Mouse (Mus musculus): ENCODE results near the gene Cdhr4. TPM values are rescaled to one million over a fixed set of nuclear protein-coding genes. Genes with fewer than 3 reads are reported as not detected.
"Not testable (repeated sequence)": the region's sequence is repeated elsewhere in the genome, so short reads cannot be mapped to it uniquely, and the experiment has no call there.

Cdhr4 gene
- total and polyA plus RNA-seq, 2 experiments from 2014 or later, result 0.91 to 1.2 TPM

DNA sequence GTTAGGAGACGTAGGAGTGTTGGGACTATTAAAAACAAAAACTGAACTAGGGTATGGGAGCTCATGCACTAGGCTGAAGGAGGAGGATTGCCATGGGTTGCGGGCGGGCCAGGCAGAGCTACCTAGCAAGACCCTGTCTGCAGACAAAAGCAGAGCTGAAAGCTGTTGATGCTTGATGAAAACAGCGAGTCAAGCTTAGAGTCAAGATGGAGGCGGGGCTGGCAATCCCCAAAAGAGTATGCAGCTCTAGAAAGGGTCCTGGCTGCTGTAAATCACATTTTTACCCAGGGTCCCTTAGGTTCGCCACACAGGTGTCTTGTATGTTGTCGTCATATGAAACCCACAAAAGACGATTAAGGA, 11.2 kb downstream of the Cdhr4 start:
- Histone ChIP-seq H3K9ac (replicated peaks; ENCODE audit: low read length) (peak overlapping the region; percentile 97), H3K27me3 (ENCODE audit: insufficient read depth, low read length) (no peaks in the 10 kb centered on the region), H3K36me3 (ENCODE audit: insufficient read depth, low read length) (no peaks in the 10 kb centered on the region), H3K9me3 (ENCODE audit: low read length) (no peaks in the 10 kb centered on the region), H3K4me1 (ENCODE audit: insufficient read depth, low read length) (peaks cover 21% of the 10 kb centered on the region), H3K27ac (peak overlapping the region; percentile 99), H3K4me3 (ENCODE audit: low read length) (peak overlapping the region; percentile 98), H3K4me2 (ENCODE audit: low read depth, low read length) (peak overlapping the region; percentile 92)
- DNase-seq (ENCODE audit: low spot score) (peak; percentile 53), ATAC-seq (no peak)
- 7% methylated on average over 8 of the region's 8 CpGs for WGBS
- no peak for TF ChIP-seq CTCF (IDR thresholded peaks at IDR 0.05; ENCODE audit: low read depth)

DNA sequence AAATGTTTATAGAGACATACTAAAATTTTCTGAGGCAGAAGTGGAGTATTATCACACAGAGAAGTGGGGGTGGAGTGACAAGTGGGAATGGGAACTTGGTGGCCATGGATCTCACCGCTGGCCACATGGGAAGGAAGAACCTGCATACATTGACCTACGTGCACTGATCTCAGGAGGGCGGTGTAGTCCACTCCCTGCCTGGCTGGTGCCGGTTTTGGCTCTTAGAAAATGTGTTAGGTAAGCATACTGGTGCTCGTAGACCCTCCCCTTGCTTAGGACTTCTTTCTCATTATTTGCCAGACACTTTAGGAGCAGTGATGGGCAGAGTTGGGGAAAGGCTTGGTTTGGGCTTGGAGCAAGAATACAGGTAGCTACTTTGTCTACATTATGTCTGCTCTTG, 15.7 kb downstream of the Cdhr4 start:
- Histone ChIP-seq H3K4me2 (ENCODE audit: low read depth, low read length) (no peak overlapping the region), H3K27me3 (ENCODE audit: insufficient read depth, low read length) (no peaks in the 10 kb centered on the region), H3K9ac (replicated peaks; ENCODE audit: low read length) (no peak overlapping the region), H3K4me1 (ENCODE audit: insufficient read depth, low read length) (peaks cover 21% of the 10 kb centered on the region), H3K27ac (no peak overlapping the region), H3K9me3 (ENCODE audit: low read length) (no peaks in the 10 kb centered on the region), H3K36me3 (ENCODE audit: insufficient read depth, low read length) (no peaks in the 10 kb centered on the region), H3K4me3 (ENCODE audit: low read length) (no peak overlapping the region)
- no peak for DNase-seq (ENCODE audit: low spot score)
- no peak for ATAC-seq
- WGBS, result 86% methylated on average over 5 of the region's 5 CpGs
- TF ChIP-seq CTCF (IDR thresholded peaks at IDR 0.05; ENCODE audit: low read depth), result no peak

DNA sequence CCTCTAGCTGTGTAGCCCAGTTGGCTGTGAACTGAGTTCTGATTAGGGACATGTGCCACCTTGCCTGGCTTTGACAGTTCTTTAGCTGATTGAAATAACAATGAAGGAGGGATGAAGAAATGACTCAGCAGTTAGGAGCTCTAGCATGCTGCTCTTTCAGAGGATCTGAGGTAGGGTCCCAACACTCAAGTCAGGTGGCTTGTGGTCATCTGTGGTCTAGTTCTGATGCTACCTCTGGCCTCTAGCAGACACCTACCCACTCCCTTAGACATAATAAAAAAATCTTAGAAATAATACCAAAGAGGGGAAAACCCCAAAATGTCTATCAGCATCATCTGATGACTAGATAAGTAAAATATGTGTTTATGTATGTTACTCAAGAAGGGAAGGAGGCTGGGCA, 18.1 kb downstream of the Cdhr4 start:
- no peak overlapping the region for H3K4me2 ChIP-seq (ENCODE audit: low read depth, low read length)
- peaks cover 3% of the 10 kb centered on the region; the same call in 1 of the 2 replicates for H3K4me1 ChIP-seq (ENCODE audit: insufficient read depth, low read length)
- no peaks in the 10 kb centered on the region for H3K9me3 ChIP-seq (ENCODE audit: low read length)
- H3K36me3 ChIP-seq (ENCODE audit: insufficient read depth, low read length), result no peaks in the 10 kb centered on the region
- DNase-seq (ENCODE audit: low spot score) (no peak), ATAC-seq (no peak)
- H3K27me3 ChIP-seq (ENCODE audit: insufficient read depth, low read length), result no peaks in the 10 kb centered on the region
- H3K4me3 ChIP-seq (ENCODE audit: low read length), result no peak overlapping the region
- no peak for TF ChIP-seq CTCF (IDR thresholded peaks at IDR 0.05; ENCODE audit: low read depth)
- H3K27ac ChIP-seq, result no peak overlapping the region
- no peak overlapping the region for H3K9ac ChIP-seq (replicated peaks; ENCODE audit: low read length)

DNA sequence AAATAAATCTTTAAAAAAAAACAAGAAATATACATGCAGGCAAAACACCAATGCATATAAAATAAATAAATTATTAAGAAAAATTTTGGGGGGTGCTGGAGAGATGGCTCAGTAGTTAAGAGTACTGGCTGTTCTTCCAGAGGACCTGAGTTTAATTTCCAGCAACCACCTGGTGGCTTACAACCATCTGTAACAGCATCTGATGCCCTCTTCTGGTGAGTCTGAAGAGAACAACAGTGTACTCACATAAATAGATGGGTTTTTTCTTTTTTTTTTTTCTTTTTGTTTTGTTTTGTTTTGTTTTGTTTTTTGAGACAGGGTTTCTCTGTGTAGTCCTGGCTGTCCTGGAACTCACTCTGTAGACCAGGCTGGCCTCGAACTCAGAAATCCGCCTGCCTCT, 21.3 kb downstream of the Cdhr4 start:
- H3K9me3 ChIP-seq (ENCODE audit: low read length); H3K4me2 ChIP-seq (ENCODE audit: low read depth, low read length); DNase-seq (ENCODE audit: low spot score); H3K4me3 ChIP-seq (ENCODE audit: low read length); ATAC-seq; H3K27ac ChIP-seq; H3K4me1 ChIP-seq (ENCODE audit: insufficient read depth, low read length); H3K9ac ChIP-seq (replicated peaks; ENCODE audit: low read length); H3K27me3 ChIP-seq (ENCODE audit: insufficient read depth, low read length); H3K36me3 ChIP-seq (ENCODE audit: insufficient read depth, low read length): not testable (repeated sequence)
- TF ChIP-seq CTCF (IDR thresholded peaks at IDR 0.05; ENCODE audit: low read depth), result peak; percentile 18
- 98% methylated on average over 2 of the region's 2 CpGs for WGBS

DNA sequence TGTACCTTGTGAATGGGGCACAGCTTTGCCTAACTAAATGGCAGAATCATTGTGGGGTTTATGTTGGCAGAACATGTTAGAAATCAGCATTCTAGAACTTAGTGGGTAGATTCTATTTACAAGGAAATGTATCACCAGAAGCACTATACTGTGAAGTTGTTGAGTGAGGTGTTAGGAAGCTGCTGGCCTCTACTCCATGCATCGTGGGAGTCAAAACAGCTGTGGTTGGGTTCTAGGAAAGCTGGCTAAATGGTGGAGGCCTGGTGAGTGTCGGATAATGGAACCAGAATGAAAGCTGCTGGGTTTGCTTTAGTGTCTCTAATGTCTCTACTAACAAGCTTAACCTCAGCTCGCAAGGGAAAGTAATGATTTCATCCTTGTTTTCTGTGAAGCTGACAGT, 24.8 kb downstream of the Cdhr4 start:
- WGBS, result 78% methylated on average over 3 of the region's 3 CpGs
- H3K4me3 ChIP-seq (ENCODE audit: low read length), result no peak overlapping the region
- no peak overlapping the region for H3K4me2 ChIP-seq (ENCODE audit: low read depth, low read length)
- H3K9ac ChIP-seq (replicated peaks; ENCODE audit: low read length), result no peak overlapping the region
- TF ChIP-seq CTCF (IDR thresholded peaks at IDR 0.05; ENCODE audit: low read depth), result no peak
- no peaks in the 10 kb centered on the region for H3K4me1 ChIP-seq (ENCODE audit: insufficient read depth, low read length)
- H3K9me3 ChIP-seq (ENCODE audit: low read length), result no peaks in the 10 kb centered on the region
- ATAC-seq (no peak), DNase-seq (ENCODE audit: low spot score) (no peak)
- H3K27ac ChIP-seq, result no peak overlapping the region
- no peaks in the 10 kb centered on the region for H3K27me3 ChIP-seq (ENCODE audit: insufficient read depth, low read length)
- no peaks in the 10 kb centered on the region for H3K36me3 ChIP-seq (ENCODE audit: insufficient read depth, low read length)

DNA sequence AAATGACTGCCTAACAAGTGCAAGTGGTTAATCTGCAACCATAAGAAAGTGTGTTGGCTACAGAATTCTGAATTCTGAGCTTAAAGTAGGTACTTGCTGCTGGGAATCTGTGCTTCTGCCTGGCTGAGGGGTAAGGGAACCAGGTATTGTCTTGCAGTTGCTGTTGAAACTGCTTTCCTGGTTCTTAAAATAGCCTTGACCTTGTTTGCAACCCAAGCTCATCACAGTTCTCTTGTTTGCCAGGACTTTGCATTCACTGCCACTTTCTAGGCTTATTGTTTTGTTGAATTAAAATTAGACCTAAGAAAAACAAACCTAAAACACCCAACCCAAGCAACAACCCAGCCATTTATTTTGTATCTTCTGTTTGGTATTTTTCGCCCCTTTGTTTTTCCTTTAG, 28.4 kb downstream of the Cdhr4 start:
- peaks cover 10% of the 10 kb centered on the region for H3K36me3 ChIP-seq (ENCODE audit: insufficient read depth, low read length)
- 88% methylated on average over 1 of the region's 1 CpGs for WGBS
- no peak for TF ChIP-seq CTCF (IDR thresholded peaks at IDR 0.05; ENCODE audit: low read depth)

DNA sequence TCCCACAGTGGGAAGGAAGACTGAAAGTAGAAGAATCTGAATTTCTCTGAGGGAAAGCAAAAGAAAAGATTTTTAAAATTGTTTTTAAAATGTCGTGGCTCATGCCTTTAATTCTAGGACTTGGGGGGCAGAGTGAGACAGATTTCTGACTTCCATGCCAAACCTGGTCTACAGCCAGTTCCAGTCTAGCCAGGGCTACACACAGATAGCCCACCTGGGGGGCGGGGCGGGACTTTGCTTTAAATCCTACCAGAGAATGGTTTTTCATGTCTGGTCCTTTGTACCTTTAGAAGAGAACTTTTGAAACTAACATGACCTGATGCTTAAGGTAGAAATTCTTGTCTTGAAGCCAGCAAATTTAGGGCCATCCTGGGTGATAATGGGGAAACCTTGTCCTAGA, 30.9 kb downstream of the Cdhr4 start:
- H3K27me3 ChIP-seq (ENCODE audit: insufficient read depth, low read length), result no peaks in the 10 kb centered on the region
- no peak for DNase-seq (ENCODE audit: low spot score)
- H3K9ac ChIP-seq (replicated peaks; ENCODE audit: low read length), result no peak overlapping the region
- H3K36me3 ChIP-seq (ENCODE audit: insufficient read depth, low read length), result peaks cover 14% of the 10 kb centered on the region
- no peak overlapping the region for H3K27ac ChIP-seq
- 88% methylated on average over 3 of the region's 3 CpGs for WGBS
- no peaks in the 10 kb centered on the region for H3K9me3 ChIP-seq (ENCODE audit: low read length)
- TF ChIP-seq CTCF (IDR thresholded peaks at IDR 0.05; ENCODE audit: low read depth), result no peak
- no peaks in the 10 kb centered on the region for H3K4me1 ChIP-seq (ENCODE audit: insufficient read depth, low read length)
- no peak overlapping the region for H3K4me2 ChIP-seq (ENCODE audit: low read depth, low read length)
- no peak overlapping the region for H3K4me3 ChIP-seq (ENCODE audit: low read length)
- ATAC-seq, result no peak

More for the DNA sequence above, 28.4 kb downstream of the Cdhr4 start:
- DNase-seq (ENCODE audit: low spot score), result no peak
- Histone ChIP-seq H3K4me3 (ENCODE audit: low read length) (no peak overlapping the region), H3K27me3 (ENCODE audit: insufficient read depth, low read length) (no peaks in the 10 kb centered on the region), H3K4me2 (ENCODE audit: low read depth, low read length) (no peak overlapping the region), H3K4me1 (ENCODE audit: insufficient read depth, low read length) (no peaks in the 10 kb centered on the region), H3K9ac (replicated peaks; ENCODE audit: low read length) (no peak overlapping the region), H3K9me3 (ENCODE audit: low read length) (no peaks in the 10 kb centered on the region), H3K27ac (no peak overlapping the region)
- no peak for ATAC-seq

Measured in hindbrain, postnatal 0 days (tissue).